Mouse (Mus musculus): ENCODE measurements at regions not wholly inside any gene's neighbourhood (a gene's known extent, or its start where the extent isn't known, plus 50 kb on each side); places are given as distances from the start of the nearest gene placed in this dataset.

- no peaks in the 10 kb centered on the region for H3K27me3 ChIP-seq (ENCODE audit: insufficient read depth, low read length)
- 73% methylated on average over 1 of the region's 1 CpGs for WGBS (ENCODE audit: insufficient replicate concordance)
- no peak overlapping the region for H3K4me3 ChIP-seq (ENCODE audit: low read depth, low read length)
- no peaks in the 10 kb centered on the region for H3K36me3 ChIP-seq (replicated peaks; ENCODE audit: insufficient read depth, low read length)
- no peak for DNase-seq
- H3K27ac ChIP-seq (ENCODE audit: low read depth): no peak overlapping the region
- no peaks in the 10 kb centered on the region for H3K4me1 ChIP-seq (ENCODE audit: insufficient read depth)
- no peak overlapping the region for H3K4me2 ChIP-seq (ENCODE audit: low read depth, low read length)
- H3K9me3 ChIP-seq (ENCODE audit: low read length): no peaks in the 10 kb centered on the region
- ATAC-seq: no peak
- no peak overlapping the region for H3K9ac ChIP-seq (replicated peaks)
- no peak for TF ChIP-seq EP300 (IDR thresholded peaks at IDR 0.05; ENCODE audit: low read depth)
- no peak for TF ChIP-seq CTCF (IDR thresholded peaks at IDR 0.05; ENCODE audit: low read depth)
Observed at GRCm38 (mm10) chr15:67471283-67471682, 970.6 kb upstream of the Lrrc6 start.

GRCm38 (mm10) chr15:67470036-67470435, 969.3 kb upstream of the Lrrc6 start:
- Histone ChIP-seq H3K36me3 (replicated peaks; ENCODE audit: insufficient read depth, low read length) (no peaks in the 10 kb centered on the region), H3K27me3 (ENCODE audit: insufficient read depth, low read length) (no peaks in the 10 kb centered on the region), H3K9ac (replicated peaks) (no peak overlapping the region), H3K4me3 (ENCODE audit: low read depth, low read length) (no peak overlapping the region), H3K27ac (ENCODE audit: low read depth) (no peak overlapping the region), H3K9me3 (ENCODE audit: low read length) (no peaks in the 10 kb centered on the region), H3K4me2 (ENCODE audit: low read depth, low read length) (no peak overlapping the region), H3K4me1 (ENCODE audit: insufficient read depth) (no peaks in the 10 kb centered on the region)
- ATAC-seq (no peak), DNase-seq (no peak)
- no peak for TF ChIP-seq CTCF (IDR thresholded peaks at IDR 0.05; ENCODE audit: low read depth)
- TF ChIP-seq EP300 (IDR thresholded peaks at IDR 0.05; ENCODE audit: low read depth): 0 out of 2 replicates have a peak, but pooled peaks have one; percentile 9

DNA sequence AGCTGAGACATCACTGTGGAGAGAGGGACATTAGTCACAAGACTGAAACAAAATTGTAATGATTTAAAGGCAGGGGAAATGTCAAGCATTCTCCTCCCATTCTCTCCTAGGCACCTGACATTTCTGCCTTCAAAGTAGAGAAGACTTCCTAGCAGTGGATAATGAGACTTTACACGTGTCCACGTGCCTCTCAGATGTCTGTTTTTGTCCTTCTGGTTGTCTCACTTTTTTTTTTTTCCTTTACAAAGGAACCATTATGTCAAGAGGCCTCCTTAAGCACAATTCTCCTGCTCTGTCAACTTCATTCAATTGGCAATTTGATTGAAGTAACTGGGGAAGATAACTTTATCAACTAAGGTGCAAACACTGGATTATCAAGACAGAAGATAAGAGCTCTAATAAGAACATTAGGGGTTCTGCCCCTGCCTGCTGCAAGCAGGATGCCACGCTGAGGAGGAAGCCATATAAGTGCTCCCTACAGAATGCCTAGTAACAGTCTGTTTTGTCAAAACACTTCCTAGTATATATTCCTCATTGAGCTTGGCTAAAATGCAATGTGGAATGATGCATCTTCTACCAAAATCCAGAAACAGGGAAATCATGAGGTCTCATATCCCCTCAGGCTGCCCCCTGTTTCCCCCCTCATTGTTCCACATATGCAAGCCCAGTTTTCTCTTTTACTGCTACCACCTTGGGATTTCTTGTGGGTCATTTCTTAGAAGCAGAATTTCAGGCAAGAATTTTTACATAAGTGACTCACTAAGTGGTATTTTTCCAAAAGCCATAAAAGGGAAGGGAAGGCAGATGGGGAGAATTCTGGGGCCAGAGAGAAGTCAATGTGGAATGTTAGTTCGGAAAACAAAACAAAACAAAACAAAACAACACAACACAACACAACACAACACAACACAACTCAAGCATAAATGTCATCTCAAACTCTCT, 967.0 kb upstream of the Lrrc6 start:
- H3K4me3 ChIP-seq (ENCODE audit: low read depth, low read length): no peak overlapping the region
- no peaks in the 10 kb centered on the region for H3K4me1 ChIP-seq (ENCODE audit: insufficient read depth)
- H3K9me3 ChIP-seq (ENCODE audit: low read length): no peaks in the 10 kb centered on the region
- WGBS (ENCODE audit: insufficient replicate concordance): 33% methylated on average over 4 of the region's 4 CpGs
- no peak overlapping the region for H3K4me2 ChIP-seq (ENCODE audit: low read depth, low read length)
- no peak overlapping the region for H3K27ac ChIP-seq (ENCODE audit: low read depth)
- no peak overlapping the region for H3K9ac ChIP-seq (replicated peaks)
- ATAC-seq: no peak
- H3K27me3 ChIP-seq (ENCODE audit: insufficient read depth, low read length): no peaks in the 10 kb centered on the region
- DNase-seq: no peak
- H3K36me3 ChIP-seq (replicated peaks; ENCODE audit: insufficient read depth, low read length): no peaks in the 10 kb centered on the region
- TF ChIP-seq CTCF (IDR thresholded peaks at IDR 0.05; ENCODE audit: low read depth): no peak
- no peak for TF ChIP-seq EP300 (IDR thresholded peaks at IDR 0.05; ENCODE audit: low read depth)

DNA sequence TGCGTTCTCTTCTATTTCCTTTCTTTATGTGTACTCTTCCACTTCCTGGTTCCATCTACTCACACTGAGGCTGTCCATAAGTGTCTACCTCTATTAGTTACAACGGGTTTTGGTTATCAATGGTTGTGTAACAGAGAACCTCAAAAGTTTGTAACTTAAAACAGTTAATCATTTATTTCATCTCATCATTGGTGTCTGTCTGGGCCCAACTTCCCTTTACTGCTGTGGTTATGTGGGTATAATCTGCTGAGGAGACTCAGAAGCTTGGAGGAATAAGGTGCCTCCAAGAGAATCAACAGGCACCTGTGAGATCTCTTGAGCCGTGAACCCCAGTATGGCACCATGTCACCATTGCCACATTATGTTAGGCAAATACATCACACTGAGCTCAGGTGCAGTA, 962.2 kb upstream of the Lrrc6 start:
- Histone ChIP-seq H3K4me3 (ENCODE audit: low read depth, low read length) (no peak overlapping the region), H3K36me3 (replicated peaks; ENCODE audit: insufficient read depth, low read length) (no peaks in the 10 kb centered on the region), H3K4me1 (ENCODE audit: insufficient read depth) (no peaks in the 10 kb centered on the region), H3K4me2 (ENCODE audit: low read depth, low read length) (no peak overlapping the region), H3K9ac (replicated peaks) (no peak overlapping the region), H3K9me3 (ENCODE audit: low read length) (no peaks in the 10 kb centered on the region), H3K27ac (ENCODE audit: low read depth) (no peak overlapping the region), H3K27me3 (ENCODE audit: insufficient read depth, low read length) (no peaks in the 10 kb centered on the region)
- WGBS (ENCODE audit: insufficient replicate concordance): 63% methylated on average over 3 of the region's 3 CpGs
- TF ChIP-seq CTCF (IDR thresholded peaks at IDR 0.05; ENCODE audit: low read depth) (no peak), EP300 (IDR thresholded peaks at IDR 0.05; ENCODE audit: low read depth) (no peak)
- no peak for DNase-seq
- no peak for ATAC-seq

- H3K36me3 ChIP-seq (replicated peaks; ENCODE audit: insufficient read depth, low read length): no peaks in the 10 kb centered on the region
- no peaks in the 10 kb centered on the region for H3K27me3 ChIP-seq (ENCODE audit: insufficient read depth, low read length)
- ATAC-seq (peak; percentile 35; the same call in 1 of the 2 replicates), DNase-seq (no peak)
- H3K4me1 ChIP-seq (ENCODE audit: insufficient read depth): no peaks in the 10 kb centered on the region
- no peak overlapping the region for H3K27ac ChIP-seq (ENCODE audit: low read depth)
- no peak for TF ChIP-seq EP300 (IDR thresholded peaks at IDR 0.05; ENCODE audit: low read depth)
- TF ChIP-seq CTCF (IDR thresholded peaks at IDR 0.05; ENCODE audit: low read depth): no peak
- 28% methylated on average over 1 of the region's 1 CpGs for WGBS (ENCODE audit: insufficient replicate concordance)
- no peaks in the 10 kb centered on the region for H3K9me3 ChIP-seq (ENCODE audit: low read length)
- no peak overlapping the region for H3K4me2 ChIP-seq (ENCODE audit: low read depth, low read length)
- H3K4me3 ChIP-seq (ENCODE audit: low read depth, low read length): no peak overlapping the region
- H3K9ac ChIP-seq (replicated peaks): no peak overlapping the region
Observed at GRCm38 (mm10) chr15:67460384-67460783, 959.7 kb upstream of the Lrrc6 start.

- 16% methylated on average over 2 of the region's 2 CpGs for WGBS (ENCODE audit: insufficient replicate concordance)
- no peak overlapping the region for H3K9ac ChIP-seq (replicated peaks)
- peak; percentile 68 for DNase-seq
- no peak overlapping the region for H3K27ac ChIP-seq (ENCODE audit: low read depth)
- no peak overlapping the region for H3K4me2 ChIP-seq (ENCODE audit: low read depth, low read length)
- H3K4me1 ChIP-seq (ENCODE audit: insufficient read depth): no peaks in the 10 kb centered on the region
- no peaks in the 10 kb centered on the region for H3K9me3 ChIP-seq (ENCODE audit: low read length)
- ATAC-seq: peak; percentile 63; the same call in 1 of the 2 replicates
- H3K27me3 ChIP-seq (ENCODE audit: insufficient read depth, low read length): no peaks in the 10 kb centered on the region
- no peaks in the 10 kb centered on the region for H3K36me3 ChIP-seq (replicated peaks; ENCODE audit: insufficient read depth, low read length)
- TF ChIP-seq CTCF (IDR thresholded peaks at IDR 0.05; ENCODE audit: low read depth): peak; percentile 97
- TF ChIP-seq EP300 (IDR thresholded peaks at IDR 0.05; ENCODE audit: low read depth): no peak
- H3K4me3 ChIP-seq (ENCODE audit: low read depth, low read length): no peak overlapping the region
Observed at GRCm38 (mm10) chr15:67434284-67434683, 933.6 kb upstream of the Lrrc6 start.
